Mouse (Mus musculus): ENCODE results near the gene Klhl42. TPM values are rescaled to one million over a fixed set of nuclear protein-coding genes. Genes with fewer than 3 reads are reported as not detected.

The Klhl42 gene
- total RNA-seq, 1 experiment, result 9.1 TPM

DNA sequence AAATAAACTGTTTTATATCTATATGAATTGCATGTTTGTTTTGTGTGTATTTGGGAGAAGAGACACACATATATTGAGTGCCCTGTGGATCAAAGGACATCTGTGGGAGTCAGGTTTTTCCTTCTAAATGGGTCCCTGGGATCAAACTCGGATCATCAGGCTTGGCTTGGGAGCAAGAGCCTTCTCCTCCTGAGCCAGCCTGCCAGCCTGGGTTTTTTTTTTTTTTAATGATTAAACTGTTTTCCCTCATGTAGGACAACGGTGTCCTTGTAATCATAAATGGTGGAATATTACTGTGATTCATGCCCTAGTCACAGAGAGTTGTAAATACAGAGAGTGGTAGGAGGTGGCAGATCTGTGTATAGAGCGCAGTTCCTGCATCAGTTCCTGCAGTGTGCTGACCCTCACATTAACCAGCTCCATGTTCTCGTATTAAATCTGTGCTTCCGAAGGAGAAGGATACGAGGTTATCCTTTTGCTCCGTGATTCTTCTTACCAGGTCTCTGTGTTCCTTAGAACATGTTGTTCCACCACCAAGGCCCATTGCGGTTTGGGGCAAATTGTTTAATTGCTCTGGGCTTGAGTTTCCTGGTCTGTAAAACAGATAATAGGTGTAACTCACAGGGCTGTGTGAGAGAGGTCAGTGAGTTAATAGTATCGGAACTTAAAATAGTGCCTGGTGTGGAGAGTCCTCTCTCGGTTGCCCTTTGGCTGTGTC is 26.8 kb upstream of the Klhl42 start:
- no peak overlapping the region for H3K4me3 ChIP-seq (ENCODE audit: insufficient read depth in 1 of 2, low read depth in 1 of 2, low read length in 2 of 2, poor library complexity in 1 of 2, severe bottlenecking in 1 of 2)
- H3K9me3 ChIP-seq (ENCODE audit: control insufficient read depth, insufficient read depth, low read depth, low read length), result no peaks in the 10 kb centered on the region
- TF ChIP-seq CHD2 (IDR thresholded peaks at IDR 0.05; ENCODE audit: low read depth, low read length) (no peak), ZNF384 (IDR thresholded peaks at IDR 0.05; ENCODE audit: low read depth, low read length) (no peak), MAFK (IDR thresholded peaks at IDR 0.05; ENCODE audit: insufficient read depth, low read depth, low read length) (no peak), ZC3H11A (IDR thresholded peaks at IDR 0.05; ENCODE audit: borderline replicate concordance, low read depth, low read length) (no peak), HCFC1 (IDR thresholded peaks at IDR 0.05; ENCODE audit: borderline replicate concordance, insufficient read depth, low read length) (no peak)
- no peak for DNase-seq (ENCODE audit: low read depth, low spot score)
- peaks cover 0 to 4% of the 10 kb centered on the region in 2 experiments; a peak in 1 of 4 replicates for H3K4me1 ChIP-seq (ENCODE audit: control insufficient read depth in 2 of 2, insufficient read depth in 2 of 2, low read length in 2 of 2, poor library complexity in 1 of 2)
- H3K36me3 ChIP-seq (ENCODE audit: control insufficient read depth, insufficient read depth, low read length, poor library complexity, severe bottlenecking), result peaks cover 30% of the 10 kb centered on the region
- H3K9ac ChIP-seq (ENCODE audit: insufficient read depth, low read depth, low read length, poor library complexity, severe bottlenecking), result no peak overlapping the region
- no peak overlapping the region for H3K27ac ChIP-seq (ENCODE audit: insufficient read depth, low read depth, low read length, poor library complexity, severe bottlenecking)
- in situ Hi-C loops (cut with MboI; ENCODE audit: low sequenced_read_pairs in 2 of 2, unreplicated experiment in 2 of 2), result no loop called here

DNA sequence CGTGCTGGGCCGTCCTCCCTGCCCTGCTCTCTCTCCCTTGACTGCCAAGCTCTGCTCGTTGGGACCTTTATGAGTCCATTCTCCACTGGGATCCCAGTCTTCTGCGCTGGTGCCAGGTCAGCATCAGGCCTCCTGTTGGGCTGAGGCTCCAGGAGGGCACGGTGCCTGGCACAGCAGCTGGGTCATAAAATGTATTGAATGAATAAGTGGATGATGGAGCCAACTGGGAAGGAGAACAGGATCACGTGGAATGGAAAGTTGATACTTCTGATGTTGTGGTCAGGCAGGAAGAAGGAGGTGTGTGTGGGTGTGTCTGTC is 26.3 kb upstream of the Klhl42 start:
- in situ Hi-C loops (cut with MboI; ENCODE audit: low sequenced_read_pairs in 2 of 2, unreplicated experiment in 2 of 2), result no loop called here
- H3K36me3 ChIP-seq (ENCODE audit: control insufficient read depth, insufficient read depth, low read length, poor library complexity, severe bottlenecking), result peaks cover 30% of the 10 kb centered on the region
- TF ChIP-seq ZNF384 (IDR thresholded peaks at IDR 0.05; ENCODE audit: low read depth, low read length) (no peak), MAFK (IDR thresholded peaks at IDR 0.05; ENCODE audit: insufficient read depth, low read depth, low read length) (no peak), CHD2 (IDR thresholded peaks at IDR 0.05; ENCODE audit: low read depth, low read length) (no peak), ZC3H11A (IDR thresholded peaks at IDR 0.05; ENCODE audit: borderline replicate concordance, low read depth, low read length) (no peak), HCFC1 (IDR thresholded peaks at IDR 0.05; ENCODE audit: borderline replicate concordance, insufficient read depth, low read length) (no peak)

DNA sequence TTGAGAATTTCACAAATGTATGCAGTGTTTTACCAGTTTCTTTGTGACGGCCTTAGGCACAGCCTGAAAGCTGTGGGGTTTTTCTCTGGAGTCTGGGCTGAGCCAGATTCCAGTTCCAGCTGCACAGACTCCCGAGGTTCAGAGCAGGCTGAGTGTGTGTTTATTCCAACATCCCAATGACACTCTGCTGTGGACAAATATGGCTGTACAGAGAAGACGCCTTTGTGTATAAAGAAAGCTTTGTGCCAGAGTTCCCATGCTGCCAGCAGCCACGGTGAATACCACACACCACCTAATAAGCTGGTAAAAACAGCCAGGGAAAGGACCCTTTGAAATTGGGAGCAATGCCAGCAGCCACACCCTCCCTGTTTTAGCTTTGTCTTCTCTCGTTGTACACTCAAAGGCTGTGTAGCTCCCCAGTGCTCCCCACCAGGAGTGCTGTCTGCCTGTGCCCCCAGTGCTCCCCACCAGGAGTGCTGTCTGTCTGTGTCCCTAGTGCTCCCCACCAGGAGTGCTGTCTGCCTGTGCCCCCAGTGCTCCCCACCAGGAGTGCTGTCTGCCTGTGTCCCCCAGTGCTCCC is 15.3 kb upstream of the Klhl42 start:
- DNase-seq (ENCODE audit: low read depth, low spot score), result no peak
- H3K9me3 ChIP-seq (ENCODE audit: control insufficient read depth, insufficient read depth, low read depth, low read length), result no peaks in the 10 kb centered on the region
- in situ Hi-C loops (cut with MboI; ENCODE audit: low sequenced_read_pairs in 2 of 2, unreplicated experiment in 2 of 2), result no loop called here
- no peak overlapping the region for H3K4me3 ChIP-seq (ENCODE audit: insufficient read depth in 1 of 2, low read depth in 1 of 2, low read length in 2 of 2, poor library complexity in 1 of 2, severe bottlenecking in 1 of 2)
- H3K27ac ChIP-seq (ENCODE audit: insufficient read depth, low read depth, low read length, poor library complexity, severe bottlenecking), result no peak overlapping the region
- peaks cover 9% of the 10 kb centered on the region; the same call in 1 of the 2 replicates for H3K36me3 ChIP-seq (ENCODE audit: control insufficient read depth, insufficient read depth, low read length, poor library complexity, severe bottlenecking)
- H3K9ac ChIP-seq (ENCODE audit: insufficient read depth, low read depth, low read length, poor library complexity, severe bottlenecking), result 0 out of 2 replicates have a peak overlapping the region, but pooled peaks have one; percentile 15
- no peak for TF ChIP-seq ZC3H11A (IDR thresholded peaks at IDR 0.05; ENCODE audit: borderline replicate concordance, low read depth, low read length)
- peaks cover 6 to 27% of the 10 kb centered on the region in 2 experiments; a peak in 3 of 4 replicates for H3K4me1 ChIP-seq (ENCODE audit: control insufficient read depth in 2 of 2, insufficient read depth in 2 of 2, low read length in 2 of 2, poor library complexity in 1 of 2)

More for the DNA sequence above, 26.3 kb upstream of the Klhl42 start:
- Histone ChIP-seq H3K4me1 (ENCODE audit: control insufficient read depth in 2 of 2, insufficient read depth in 2 of 2, low read length in 2 of 2, poor library complexity in 1 of 2) (peaks cover 0 to 4% of the 10 kb centered on the region in 2 experiments; a peak in 1 of 4 replicates), H3K9me3 (ENCODE audit: control insufficient read depth, insufficient read depth, low read depth, low read length) (no peaks in the 10 kb centered on the region), H3K27ac (ENCODE audit: insufficient read depth, low read depth, low read length, poor library complexity, severe bottlenecking) (no peak overlapping the region), H3K9ac (ENCODE audit: insufficient read depth, low read depth, low read length, poor library complexity, severe bottlenecking) (no peak overlapping the region), H3K4me3 (ENCODE audit: insufficient read depth in 1 of 2, low read depth in 1 of 2, low read length in 2 of 2, poor library complexity in 1 of 2, severe bottlenecking in 1 of 2) (no peak overlapping the region)
- no peak for DNase-seq (ENCODE audit: low read depth, low spot score)

DNA sequence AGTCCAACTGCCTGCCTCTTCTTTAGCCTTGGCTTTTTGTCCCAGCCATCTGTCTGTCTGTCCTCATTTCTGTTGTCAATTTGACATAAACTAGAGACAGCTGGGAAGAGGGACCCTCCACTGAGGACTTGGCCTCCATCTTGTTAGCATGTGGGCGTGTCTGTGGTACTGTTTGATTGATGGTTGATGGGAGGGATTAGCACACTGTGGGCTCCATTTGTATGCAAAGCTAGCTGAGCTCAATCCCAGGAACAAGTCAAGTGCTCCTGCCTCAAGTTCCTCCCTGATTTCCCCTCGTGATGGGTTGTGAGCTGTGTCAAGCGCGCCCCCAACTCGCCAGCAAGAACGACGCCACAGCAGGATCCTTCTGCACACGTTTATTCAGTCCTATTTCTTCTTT is 14.3 kb upstream of the Klhl42 start:
- TF ChIP-seq ZC3H11A (IDR thresholded peaks at IDR 0.05; ENCODE audit: borderline replicate concordance, low read depth, low read length) (no peak), HCFC1 (IDR thresholded peaks at IDR 0.05; ENCODE audit: borderline replicate concordance, insufficient read depth, low read length) (no peak), CHD2 (IDR thresholded peaks at IDR 0.05; ENCODE audit: low read depth, low read length) (no peak), ZNF384 (IDR thresholded peaks at IDR 0.05; ENCODE audit: low read depth, low read length) (no peak), MAFK (IDR thresholded peaks at IDR 0.05; ENCODE audit: insufficient read depth, low read depth, low read length) (no peak)
- Histone ChIP-seq H3K36me3 (ENCODE audit: control insufficient read depth, insufficient read depth, low read length, poor library complexity, severe bottlenecking) (peaks cover 3% of the 10 kb centered on the region; the same call in 1 of the 2 replicates), H3K4me1 (ENCODE audit: control insufficient read depth in 2 of 2, insufficient read depth in 2 of 2, low read length in 2 of 2, poor library complexity in 1 of 2) (peaks cover 6 to 19% of the 10 kb centered on the region in 2 experiments; a peak in 3 of 4 replicates), H3K27ac (ENCODE audit: insufficient read depth, low read depth, low read length, poor library complexity, severe bottlenecking) (peak overlapping the region; percentile 65; the same call in 1 of the 2 replicates), H3K9me3 (ENCODE audit: control insufficient read depth, insufficient read depth, low read depth, low read length) (no peaks in the 10 kb centered on the region), H3K4me3 (ENCODE audit: insufficient read depth in 1 of 2, low read depth in 1 of 2, low read length in 2 of 2, poor library complexity in 1 of 2, severe bottlenecking in 1 of 2) (no peak overlapping the region), H3K9ac (ENCODE audit: insufficient read depth, low read depth, low read length, poor library complexity, severe bottlenecking) (no peak overlapping the region)
- in situ Hi-C loops (cut with MboI; ENCODE audit: low sequenced_read_pairs in 2 of 2, unreplicated experiment in 2 of 2), result no loop called here
- peak; percentile 71 for DNase-seq (ENCODE audit: low read depth, low spot score)
